Mouse (Mus musculus): ENCODE results near the gene Ror2.

Ror2 gene

GRCm38 (mm10) chr13:53119586-53120426, 166.1 kb downstream of the Ror2 start:
- peak; percentile 37 for DNase-seq

- DNase-seq: no peak
Observed at GRCm38 (mm10) chr13:53118398-53118797, 167.5 kb downstream of the Ror2 start.

GRCm38 (mm10) chr13:53117921-53118320, 168.0 kb downstream of the Ror2 start:
- no peak for DNase-seq

- no peak for DNase-seq
Observed at GRCm38 (mm10) chr13:53110249-53110578, 175.7 kb downstream of the Ror2 start.

GRCm38 (mm10) chr13:53109560-53110248, 176.2 kb downstream of the Ror2 start:
- peak; percentile 83 for DNase-seq

- DNase-seq: no peak
Observed at GRCm38 (mm10) chr13:53106676-53107075, 179.2 kb downstream of the Ror2 start.

GRCm38 (mm10) chr13:53099771-53100682, 185.9 kb downstream of the Ror2 start:
- DNase-seq: no peak

- DNase-seq: peak; percentile 45
Observed at GRCm38 (mm10) chr13:53096615-53097014, 189.3 kb downstream of the Ror2 start.

GRCm38 (mm10) chr13:53095222-53095621, 190.7 kb downstream of the Ror2 start:
- DNase-seq: no peak

- DNase-seq: no peak
Observed at GRCm38 (mm10) chr13:53094658-53095057, 191.3 kb downstream of the Ror2 start.

- DNase-seq: no peak
Observed at GRCm38 (mm10) chr13:53093407-53093806, 192.5 kb downstream of the Ror2 start.

GRCm38 (mm10) chr13:53086552-53087282, 199.2 kb downstream of the Ror2 start:
- no peak for DNase-seq

GRCm38 (mm10) chr13:53081846-53082245, 204.1 kb downstream of the Ror2 start:
- DNase-seq: no peak

- DNase-seq: no peak
Observed at GRCm38 (mm10) chr13:53077732-53078345, 208.1 kb downstream of the Ror2 start.

GRCm38 (mm10) chr13:53075006-53075405, 210.9 kb downstream of the Ror2 start:
- no peak for DNase-seq

- DNase-seq: no peak
Observed at GRCm38 (mm10) chr13:53069076-53069690, 216.7 kb downstream of the Ror2 start.

- no peak for DNase-seq
Observed at GRCm38 (mm10) chr13:53068461-53068860, 217.5 kb downstream of the Ror2 start.

GRCm38 (mm10) chr13:53067949-53068348, 218.0 kb downstream of the Ror2 start:
- peak; percentile 13 for DNase-seq

GRCm38 (mm10) chr13:53065122-53065521, 220.8 kb downstream of the Ror2 start:
- no peak for DNase-seq

GRCm38 (mm10) chr13:53064681-53065080, 221.2 kb downstream of the Ror2 start:
- DNase-seq: no peak
